In the genomic region with DNA sequence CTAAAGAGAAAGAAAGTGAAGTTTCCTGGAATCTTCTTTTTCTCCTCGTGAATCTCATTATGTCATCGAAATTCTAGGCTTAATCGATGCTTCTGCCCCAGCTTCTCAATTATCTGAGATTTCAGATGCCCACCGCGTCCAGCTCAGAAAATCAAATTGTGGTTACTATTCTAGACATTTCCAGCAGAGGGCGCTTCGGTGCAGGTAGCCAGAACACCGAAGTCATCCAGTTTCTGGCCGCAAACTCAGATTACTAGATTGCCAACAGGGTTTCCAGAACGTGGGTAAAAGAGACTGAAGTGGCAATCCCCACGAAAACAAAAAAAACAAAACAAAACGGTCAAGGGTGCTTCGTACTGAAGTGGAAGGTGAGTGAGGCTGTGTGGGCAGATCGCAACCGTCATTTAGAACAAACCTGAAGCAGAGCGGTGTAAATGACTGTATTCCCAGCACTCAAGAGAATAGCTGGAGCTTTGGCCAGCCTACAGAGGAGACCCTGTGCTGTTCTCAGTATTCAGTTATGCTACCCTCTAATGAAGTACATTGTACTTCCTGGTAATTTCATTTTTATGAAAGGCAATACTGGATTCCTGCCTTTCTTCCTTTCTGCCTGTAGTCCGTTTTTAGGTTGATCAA, we compare ENCODE assay signal across 8 mouse cellular contexts.
DNase-seq lines count a peak whose midpoint lies in the region; ATAC-seq and TF ChIP-seq lines count a peak whose summit lies in the region.

No protein-coding gene starts in this region.

- peak; percentile 34 for DNase-seq in urinary bladder, postnatal 14 days (ENCODE audit: low spot score)
- no peak for DNase-seq in urinary bladder, adult 2 months (ENCODE audit: low spot score)
- peak; percentile 36 for DNase-seq in cerebellum, adult 9-10 months
- DNase-seq in frontal cortex, postnatal 36 days (ENCODE audit: low spot score in 2 of 2): peak; percentile 11 to 37
- peak; percentile 4 to 20 for DNase-seq in kidney, adult 8-10 months
- DNase-seq in liver, adult 2 months (ENCODE audit: extremely low read depth, low read depth, low spot score): peak; percentile 40
- DNase-seq in thymus, postnatal 10 days (ENCODE audit: low spot score in 2 of 2): peak; percentile 5 to 57

- H3K36me3 ChIP-seq in liver, adult 2 months (ENCODE audit: control insufficient read depth, insufficient read depth, low read length): no peaks in the 10 kb centered on the region
- H3K36me3 ChIP-seq in neural tube, embryonic 14.5 days (ENCODE audit: control insufficient read depth, insufficient read depth, low read length): no peaks in the 10 kb centered on the region

- no peaks in the 10 kb centered on the region; the same call in 1 of the 2 replicates for H3K27me3 ChIP-seq in liver, adult 2 months (ENCODE audit: control insufficient read depth, insufficient read depth, low read length)
- H3K27me3 ChIP-seq in neural tube, embryonic 14.5 days (ENCODE audit: control insufficient read depth, insufficient read depth, low read length): no peaks in the 10 kb centered on the region

- no peak for TF ChIP-seq POLR2A in liver, adult 2 months (IDR thresholded peaks at IDR 0.05; ENCODE audit: extremely low read depth, insufficient read depth, low read length)

- peaks cover 5% of the 10 kb centered on the region for H3K4me1 ChIP-seq in liver, adult 2 months (ENCODE audit: control insufficient read depth, insufficient read depth, low read length)
- H3K4me1 ChIP-seq in neural tube, embryonic 14.5 days (ENCODE audit: control insufficient read depth, insufficient read depth, low read length): no peaks in the 10 kb centered on the region

- ATAC-seq in neural tube, embryonic 14.5 days (ENCODE audit: low read depth): peak; percentile 45; the same call in 1 of the 2 replicates

- no peaks in the 10 kb centered on the region for H3K79me2 ChIP-seq in liver, adult 2 months (ENCODE audit: control insufficient read depth, insufficient read depth, low read length)

- no peak overlapping the region for H3K9ac ChIP-seq in liver, adult 2 months (ENCODE audit: low read depth, low read length)
- no peak overlapping the region for H3K9ac ChIP-seq in neural tube, embryonic 14.5 days (replicated peaks; ENCODE audit: low read depth, low read length)

- TF ChIP-seq CTCF in liver, adult 2 months (IDR thresholded peaks at IDR 0.05; ENCODE audit: low read depth, low read length): peak; percentile 72

- 21% methylated on average over 17 of the region's 17 CpGs for WGBS in liver, adult 2 months
- WGBS in neural tube, embryonic 14.5 days: 20% methylated on average over 17 of the region's 17 CpGs

- H3K4me2 ChIP-seq in neural tube, embryonic 14.5 days (ENCODE audit: low read depth, low read length): no peak overlapping the region

- H3K4me3 ChIP-seq in liver, adult 2 months (ENCODE audit: insufficient read depth, low read depth, low read length): no peak overlapping the region
- no peak overlapping the region for H3K4me3 ChIP-seq in neural tube, embryonic 14.5 days (ENCODE audit: low read depth, low read length)

- no peaks in the 10 kb centered on the region for H3K9me3 ChIP-seq in neural tube, embryonic 14.5 days (ENCODE audit: control insufficient read depth, low read length)

- H3K27ac ChIP-seq in liver, adult 2 months (replicated peaks; ENCODE audit: insufficient read depth, low read depth, low read length): no peak overlapping the region
- H3K27ac ChIP-seq in neural tube, embryonic 14.5 days (ENCODE audit: low read depth, low read length): no peak overlapping the region
